10 mouse cellular contexts compared by ENCODE assay signal in genomic region chr9:115039245-115039644, GRCm38 (mm10). TPM values are rescaled to one million over a fixed set of nuclear protein-coding genes. Genes with fewer than 3 reads are reported as not detected.
A peak's percentile ranks its signal among the peaks of the same experiment; 100 is the strongest.
DNase-seq lines count a peak whose midpoint lies in the region; ATAC-seq and TF ChIP-seq lines count a peak whose summit lies in the region.
"Had no signal": no experiment of that assay in that cellular context is flagged by ENCODE, and none has a peak within 500 bp of the region (broad histone marks: within the 10 kb centered on the region; RNA-seq: fewer than 3 reads in every experiment).

No protein-coding gene starts in this region.

- H3K9ac ChIP-seq in lung, postnatal 0 days (replicated peaks; ENCODE audit: low read depth): no peak overlapping the region
- H3K9ac ChIP-seq in forebrain, embryonic 12.5 days: no peak overlapping the region

- 45% methylated on average over 7 of the region's 7 CpGs for WGBS in lung, postnatal 0 days
- 45% methylated on average over 7 of the region's 7 CpGs for WGBS in forebrain, embryonic 12.5 days

- H3K4me3 ChIP-seq in lung, postnatal 0 days (ENCODE audit: low read depth, low read length): no peak overlapping the region
- no peak overlapping the region for H3K4me3 ChIP-seq in forebrain, embryonic 12.5 days (replicated peaks)

- no peaks in the 10 kb centered on the region for H3K27me3 ChIP-seq in lung, postnatal 0 days (replicated peaks; ENCODE audit: insufficient read depth, low read length)
- peaks cover 34% of the 10 kb centered on the region for H3K27me3 ChIP-seq in forebrain, embryonic 12.5 days

- H3K9me3 ChIP-seq in lung, postnatal 0 days (ENCODE audit: low read length): no peaks in the 10 kb centered on the region
- H3K9me3 ChIP-seq in forebrain, embryonic 12.5 days: no peaks in the 10 kb centered on the region

- H3K36me3 ChIP-seq in lung, postnatal 0 days (ENCODE audit: insufficient read depth, low read length): no peaks in the 10 kb centered on the region
- no peaks in the 10 kb centered on the region for H3K36me3 ChIP-seq in forebrain, embryonic 12.5 days (replicated peaks)

- H3K27ac ChIP-seq in lung, postnatal 0 days (ENCODE audit: low read length): no peak overlapping the region
- peak overlapping the region; percentile 81; the same call in 1 of the 2 replicates for H3K27ac ChIP-seq in forebrain, embryonic 12.5 days

- no peak overlapping the region for H3K4me2 ChIP-seq in lung, postnatal 0 days (replicated peaks; ENCODE audit: low read depth, low read length)
- peak overlapping the region; percentile 8; the same call in 1 of the 2 replicates for H3K4me2 ChIP-seq in forebrain, embryonic 12.5 days

- DNase-seq in lung, postnatal 0 days (ENCODE audit: low spot score): no peak
- no peak for DNase-seq in lung, postnatal 36 days
- DNase-seq in mesoderm, embryonic 11.5 days (ENCODE audit: low read depth, low spot score): peak; percentile 19
- peak; percentile 16 for DNase-seq in yolk sac, embryonic 10.5 days (ENCODE audit: low spot score)
- no peak for DNase-seq in cerebellum, postnatal 25 days
- no peak for DNase-seq in liver
- DNase-seq: adrenal gland, adult 8-10 months; cerebellum, adult 11-12 months; lung, adult 2 months had no signal

- no peak for TF ChIP-seq CTCF in lung, postnatal 0 days (IDR thresholded peaks at IDR 0.05)

- H3K4me1 ChIP-seq in lung, postnatal 0 days (ENCODE audit: insufficient read depth, low read depth, low read length): no peaks in the 10 kb centered on the region
- H3K4me1 ChIP-seq in forebrain, embryonic 12.5 days: peaks cover 25% of the 10 kb centered on the region

- no peak for TF ChIP-seq EP300 in lung, postnatal 0 days (IDR thresholded peaks at IDR 0.05)

- 0 out of 2 replicates have a peak, but pooled peaks have one; percentile 16 for ATAC-seq in lung, postnatal 0 days
- peak; percentile 48; the same call in 1 of the 2 replicates for ATAC-seq in forebrain, embryonic 12.5 days (ENCODE audit: low FRiP score)

RNA-seq across cellular contexts. Expression of gene Rps27rt, which starts 56.7 kb away (rescaled TPM):
- 620 and 625 TPM in 2 replicates for polyA plus RNA-seq in lung, postnatal 0 days (2015; fragmentation: Nextera tagmentation; extraction: Ambion mirVana)
- 292 and 346 TPM in 2 replicates for polyA plus RNA-seq in forebrain, embryonic 12.5 days (2016; fragmentation: Nextera tagmentation; extraction: Ambion mirVana)

Comparison
In these comparisons a context has a peak if more than half of its experiments do, and no peak if none do; other contexts are left out.
1. DNase-seq: peak in mesoderm, embryonic 11.5 days (single experiment) and yolk sac, embryonic 10.5 days (single experiment); none in lung, postnatal 0 days (single experiment), lung, postnatal 36 days (single experiment), cerebellum, postnatal 25 days (0 of 2) and liver (single experiment).